Mouse (Mus musculus): Measurements from ENCODE around the gene Bzw1.

DNA sequence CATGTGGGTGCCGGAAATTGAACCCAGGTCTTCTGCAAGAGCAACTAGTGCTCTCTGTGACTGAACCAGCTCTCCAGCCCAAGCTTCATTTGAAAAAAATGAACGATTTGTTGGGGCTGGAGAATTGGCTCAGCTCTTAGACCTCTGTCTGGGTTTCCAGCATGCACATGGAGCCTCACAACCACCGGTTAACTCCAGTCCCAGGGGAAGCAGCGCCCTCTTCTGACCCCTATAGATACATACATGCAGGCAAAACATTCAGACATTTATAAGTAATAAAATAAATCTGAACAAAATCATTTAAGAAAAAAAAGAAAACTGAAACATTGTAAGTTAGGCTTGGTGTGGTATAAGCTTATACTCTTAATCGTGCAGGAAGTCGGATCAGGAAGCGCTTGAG lies 55.7 kb downstream of the Bzw1 start:
- TF ChIP-seq EP300 (IDR thresholded peaks at IDR 0.05; ENCODE audit: low read depth in 1 of 2, low read length in 2 of 2) (no peak), POLR2A (IDR thresholded peaks at IDR 0.05; ENCODE audit: control insufficient read depth in 1 of 2, insufficient read depth in 1 of 2, low read depth in 1 of 2, low read length in 2 of 2, poor library complexity in 1 of 2) (no peak), TBP (IDR thresholded peaks at IDR 0.05; ENCODE audit: low read depth, low read length) (no peak), CTCF (IDR thresholded peaks at IDR 0.05 in 2 of 3, conservative IDR thresholded peaks at IDR 0.05 in 1 of 3; ENCODE audit: control insufficient read depth in 1 of 3, insufficient read depth in 1 of 3, low read depth in 2 of 3, low read length in 3 of 3, poor library complexity in 1 of 3, severe bottlenecking in 1 of 3) (peak; percentile 18 to 34 (median 27); a peak in 4 of 6 replicates), ELF1 (IDR thresholded peaks at IDR 0.05; ENCODE audit: low read depth, low read length) (no peak), KAT2A (conservative IDR thresholded peaks at IDR 0.05; ENCODE audit: low read depth, low read length) (no peak), ZNF384 (IDR thresholded peaks at IDR 0.05; ENCODE audit: low read depth, low read length) (no peak)
